Mouse (Mus musculus): Measurements from ENCODE around the gene Eif3k.
"Not testable (repeated sequence)": the region's sequence is repeated elsewhere in the genome, so short reads cannot be mapped to it uniquely, and the experiment has no call there.

Eif3k gene

GRCm38 (mm10) chr7:28984452-28984851, 2.8 kb upstream of the Eif3k start:
- no peak for DNase-seq

GRCm38 (mm10) chr7:28983849-28984248, 2.2 kb upstream of the Eif3k start:
- DNase-seq = no peak

GRCm38 (mm10) chr7:28983141-28983564, 1.5 kb upstream of the Eif3k start:
- no peak for DNase-seq

GRCm38 (mm10) chr7:28982274-28983013, 780 bp upstream of the Eif3k start:
- DNase-seq = no peak

GRCm38 (mm10) chr7:28977556-28977955, 4.1 kb downstream of the Eif3k start:
- no peak for DNase-seq

- DNase-seq = no peak
Measured at GRCm38 (mm10) chr7:28973025-28973424, 8.6 kb downstream of the Eif3k start.

- peak; percentile 65 for DNase-seq
Measured at GRCm38 (mm10) chr7:28972542-28972985, 9.1 kb downstream of the Eif3k start.

GRCm38 (mm10) chr7:28971770-28972269, 9.8 kb downstream of the Eif3k start:
- no peak for DNase-seq

GRCm38 (mm10) chr7:28971029-28971428, 10.6 kb downstream of the Eif3k start:
- no peak for DNase-seq

GRCm38 (mm10) chr7:28969672-28970394, 11.8 kb downstream of the Eif3k start:
- DNase-seq = no peak

- no peak for DNase-seq
Measured at GRCm38 (mm10) chr7:28969271-28969670, 12.4 kb downstream of the Eif3k start.

- not testable (repeated sequence) for DNase-seq
Measured at GRCm38 (mm10) chr7:28968120-28968519, 13.5 kb downstream of the Eif3k start.

- DNase-seq = no peak
Measured at GRCm38 (mm10) chr7:28966751-28967505, 14.7 kb downstream of the Eif3k start.

- DNase-seq = no peak
Measured at GRCm38 (mm10) chr7:28966181-28966580, 15.5 kb downstream of the Eif3k start.

GRCm38 (mm10) chr7:28965346-28965840, 16.3 kb downstream of the Eif3k start:
- no peak for DNase-seq

GRCm38 (mm10) chr7:28963399-28963923, 18.2 kb downstream of the Eif3k start:
- no peak for DNase-seq

GRCm38 (mm10) chr7:28961927-28962670, 19.6 kb downstream of the Eif3k start, which contains the start of gene Actn4:
Gene Actn4, minus strand, starts transcription at chr7:28962340.
- DNase-seq = peak; percentile 99

- DNase-seq = no peak
Measured at GRCm38 (mm10) chr7:28961584-28961926, 20.1 kb downstream of the Eif3k start.

GRCm38 (mm10) chr7:28960354-28961046, 21.2 kb downstream of the Eif3k start:
- DNase-seq = no peak

GRCm38 (mm10) chr7:28959505-28960045, 22.1 kb downstream of the Eif3k start:
- DNase-seq = no peak

GRCm38 (mm10) chr7:28958770-28959169, 22.9 kb downstream of the Eif3k start:
- no peak for DNase-seq

All from cerebellum, adult 11 months (tissue).